Mouse (Mus musculus) 3134 (cell line): ENCODE results near the gene Obsl1.

Experiments used
- DNase-seq: peaks from one replicate; pipeline ENCODE4 v3.0.0-alpha.2; 2011; ENCODE audit warnings: low spot score; ENCODE audit not compliant: insufficient read length; ENCODE audit errors: extremely low read depth

Obsl1 gene

GRCm38 (mm10) chr1:75519576-75519975 is 13.3 kb upstream of the Obsl1 start:
- DNase-seq = no peak

DNA sequence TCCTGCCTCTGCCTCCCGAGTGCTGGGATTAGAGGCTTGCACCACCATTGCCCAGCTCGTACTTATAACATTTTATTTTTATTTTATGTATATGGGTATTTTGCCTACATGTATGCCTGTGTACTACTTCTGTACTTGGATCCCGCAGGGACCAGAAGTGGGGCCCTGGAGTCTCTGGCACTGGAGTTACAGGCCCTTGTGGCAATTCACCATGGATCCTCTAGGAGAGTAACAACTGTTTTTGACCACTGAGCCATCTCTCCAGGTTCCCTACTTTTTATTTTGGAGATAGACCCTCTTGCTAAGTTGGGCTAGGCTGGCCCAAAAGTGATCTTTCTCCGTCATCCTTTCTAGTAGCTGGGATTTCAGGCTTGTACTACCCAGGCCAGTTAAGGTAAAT is 12.2 kb upstream of the Obsl1 start:
- no peak for DNase-seq

GRCm38 (mm10) chr1:75517984-75518383 is 11.7 kb upstream of the Obsl1 start:
- no peak for DNase-seq

- DNase-seq = no peak
Observed at GRCm38 (mm10) chr1:75516703-75517380, 10.6 kb upstream of the Obsl1 start.

DNA sequence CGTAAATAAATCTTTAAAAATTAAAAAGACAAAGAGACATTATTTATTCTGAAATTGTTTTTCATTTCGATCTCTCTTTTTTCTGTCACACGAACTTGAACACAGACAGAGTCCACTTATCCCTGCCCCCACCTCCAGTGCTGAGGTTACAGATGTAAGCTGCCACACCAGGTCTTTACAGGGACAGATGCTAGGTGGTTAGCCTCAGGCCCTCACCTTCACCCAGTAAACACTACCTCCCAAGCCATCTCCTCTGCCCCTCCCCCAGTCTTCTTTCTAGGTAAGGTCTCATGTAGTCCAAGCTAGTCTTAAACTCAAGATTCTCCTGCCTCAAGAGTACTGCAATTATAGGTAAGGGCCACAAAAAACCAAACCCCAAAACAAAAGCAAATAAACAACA is 6.3 kb upstream of the Obsl1 start:
- DNase-seq = no peak

DNA sequence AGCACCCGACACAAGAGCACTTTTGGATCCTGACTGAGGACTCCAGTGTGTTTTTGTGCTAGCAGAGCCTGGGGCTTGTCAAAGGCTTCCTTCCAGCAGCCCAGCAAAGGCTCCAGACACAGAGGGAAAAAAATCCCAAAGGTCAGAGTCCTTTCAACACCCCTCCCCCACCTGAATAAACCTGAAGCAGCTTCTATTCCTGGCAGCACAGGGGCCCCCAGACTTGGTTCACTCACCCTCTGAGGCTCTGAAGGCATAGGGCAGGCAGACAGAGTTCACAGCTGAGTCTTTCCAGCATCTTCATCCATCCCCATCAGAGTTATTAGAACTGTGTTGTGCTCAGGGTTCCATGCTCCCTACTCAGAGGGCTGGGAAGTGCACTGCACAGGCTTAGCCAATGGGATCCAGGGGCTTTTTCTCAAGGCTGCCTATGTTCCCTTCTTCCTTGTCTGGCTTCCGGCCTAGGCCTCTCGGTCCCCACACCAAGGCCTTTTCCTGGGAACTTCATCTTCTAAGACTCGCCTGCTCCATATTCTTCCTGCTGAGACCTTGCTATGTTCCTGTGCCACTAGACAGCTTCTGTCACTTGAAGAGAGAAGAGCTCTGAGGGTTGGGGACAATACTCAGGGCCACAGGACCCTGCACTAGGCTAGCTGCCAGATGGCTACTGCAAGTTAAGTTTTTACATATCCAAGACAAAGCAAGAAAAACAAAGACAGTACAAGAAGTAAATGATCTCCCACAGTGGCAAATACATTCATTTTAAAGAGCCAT is 5.4 kb upstream of the Obsl1 start:
- no peak for DNase-seq

DNA sequence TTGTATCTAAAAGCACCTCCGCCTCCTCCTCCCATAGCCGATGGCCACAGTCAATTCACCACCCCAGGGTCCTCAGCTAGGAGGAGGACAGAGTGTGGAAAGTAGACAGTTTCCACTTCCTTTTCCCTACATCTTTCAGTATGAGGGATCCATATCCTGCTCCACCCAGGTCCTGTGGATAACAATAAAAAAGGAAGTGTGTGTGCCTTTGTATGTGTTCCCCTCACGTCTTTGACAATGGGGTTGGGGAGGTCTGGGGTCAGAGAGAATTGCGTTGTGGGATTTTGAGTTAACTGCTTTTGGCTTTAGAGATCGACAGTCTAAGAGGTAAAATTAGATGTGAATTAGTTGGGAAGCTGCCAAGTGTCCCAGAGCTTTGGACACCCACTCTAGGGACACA is 3.9 kb upstream of the Obsl1 start:
- no peak for DNase-seq

GRCm38 (mm10) chr1:75509586-75509985 is 3.3 kb upstream of the Obsl1 start:
- no peak for DNase-seq

DNA sequence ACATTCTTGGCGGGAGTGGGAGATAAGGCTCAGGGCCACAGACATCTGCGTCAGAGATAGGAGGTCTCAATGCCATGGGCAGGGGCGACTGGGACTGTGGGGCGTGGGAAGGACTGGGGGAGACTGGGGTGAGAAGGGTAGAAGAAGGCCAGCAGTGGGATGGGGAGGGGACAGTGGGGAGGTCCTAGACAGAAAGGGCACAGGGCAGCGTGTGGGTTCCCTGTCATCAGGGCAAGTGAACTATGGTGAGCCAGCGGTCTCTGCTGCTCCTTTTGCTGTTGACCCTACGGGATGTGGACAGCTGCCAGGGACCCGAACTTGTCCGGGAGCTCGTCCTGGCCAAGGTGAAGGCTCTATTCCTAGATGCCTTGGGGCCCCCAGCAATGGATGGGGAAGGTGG is 754 bp upstream of the Obsl1 start, which contains the start of gene Inha:
Gene Inha, plus strand, starts transcription at position 72 of the 400 bp plus-strand sequence.
- DNase-seq = no peak

GRCm38 (mm10) chr1:75505159-75505955 is 895 bp downstream of the Obsl1 start:
- no peak for DNase-seq

GRCm38 (mm10) chr1:75504256-75505045 is 1.8 kb downstream of the Obsl1 start:
- DNase-seq = no peak

GRCm38 (mm10) chr1:75503651-75503980 is 2.6 kb downstream of the Obsl1 start:
- no peak for DNase-seq

- DNase-seq = no peak
Observed at GRCm38 (mm10) chr1:75502945-75503650, 3.2 kb downstream of the Obsl1 start.

DNA sequence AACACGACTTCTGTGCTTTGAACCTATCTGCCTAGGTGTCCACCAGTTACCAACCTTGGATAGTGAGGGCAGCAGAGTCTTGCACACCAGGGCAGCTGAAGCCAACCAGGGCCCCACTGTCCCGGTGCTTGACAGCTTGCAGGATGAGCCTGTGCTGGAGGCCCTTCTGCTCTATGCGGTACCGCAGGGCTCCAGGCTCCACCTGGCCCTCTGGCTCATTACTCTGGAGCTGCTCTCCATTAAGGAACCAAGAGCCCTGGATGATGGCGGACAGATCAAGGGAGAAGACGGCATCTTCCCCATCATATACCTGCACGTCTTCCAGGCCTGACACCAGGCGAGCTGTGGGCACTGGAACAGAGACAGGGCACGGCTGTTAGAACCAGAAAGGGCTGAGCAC is 4.3 kb downstream of the Obsl1 start:
- DNase-seq = no peak

GRCm38 (mm10) chr1:75499441-75499840 is 6.8 kb downstream of the Obsl1 start:
- no peak for DNase-seq

DNA sequence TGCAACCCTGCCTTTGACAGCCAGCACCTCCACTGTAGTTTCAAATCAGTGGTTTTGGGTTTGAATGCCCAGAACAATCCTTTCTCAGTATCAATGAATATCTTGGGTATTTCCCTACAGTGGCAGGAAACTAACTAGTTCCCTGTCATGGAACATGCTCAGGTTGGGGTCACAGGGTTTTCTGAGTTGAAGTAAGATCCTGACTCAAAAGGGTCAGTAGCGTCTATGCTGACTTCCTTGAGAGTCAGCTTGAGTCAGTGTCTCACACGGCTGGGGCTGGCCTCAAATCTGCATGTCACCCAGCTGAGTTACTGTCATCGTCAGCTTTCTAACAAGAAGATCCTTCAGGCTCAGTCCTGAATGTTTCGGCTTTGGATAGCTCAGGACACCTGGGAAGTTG is 7.4 kb downstream of the Obsl1 start:
- no peak for DNase-seq

GRCm38 (mm10) chr1:75494878-75495548 is 11.2 kb downstream of the Obsl1 start:
- no peak for DNase-seq

GRCm38 (mm10) chr1:75492579-75493170 is 13.6 kb downstream of the Obsl1 start:
- DNase-seq = no peak
